Mouse (Mus musculus): ENCODE data around the gene Fam234b. TPM values are rescaled to one million over a fixed set of nuclear protein-coding genes. Genes with fewer than 3 reads are reported as not detected.

The Fam234b gene
- total and polyA plus RNA-seq, 3 experiments: 7.5 to 37.3 (median 18.3) TPM

DNA sequence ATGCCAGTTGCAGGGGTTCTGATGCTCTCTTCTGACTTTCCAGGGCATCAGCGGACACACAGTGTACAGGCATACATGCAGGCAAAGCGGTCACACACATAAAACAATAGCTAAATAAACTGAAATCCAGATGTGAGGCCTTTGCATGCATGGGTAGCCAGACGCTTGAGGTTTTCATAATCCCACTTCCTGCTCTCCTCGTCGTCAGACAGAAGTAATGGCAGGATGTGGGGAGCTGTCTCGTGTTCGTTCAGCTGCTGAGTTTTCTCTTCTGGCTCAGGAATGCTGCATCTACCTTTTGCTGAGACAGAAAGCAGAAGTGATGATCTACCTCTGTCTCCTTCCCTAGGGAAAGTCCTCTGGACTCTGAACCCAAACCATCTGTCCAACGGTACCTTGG is 20.6 kb downstream of the Fam234b start:
- no peak for ATAC-seq (ENCODE audit: extremely low read depth, insufficient number of reproducible peaks, low FRiP score, poor library complexity, severe bottlenecking)
- no peaks in the 10 kb centered on the region for H3K27me3 ChIP-seq (ENCODE audit: insufficient read depth, low read length)
- no peak for TF ChIP-seq GATA2 (IDR thresholded peaks at IDR 0.05; ENCODE audit: borderline replicate concordance, low read depth, low read length)
- TF ChIP-seq CTCF (IDR thresholded peaks at IDR 0.05; ENCODE audit: low read depth, low read length): no peak
- no peak for TF ChIP-seq POLR2AphosphoS5 (IDR thresholded peaks at IDR 0.05; ENCODE audit: insufficient replicate concordance, low read depth, low read length)
- TF ChIP-seq TAL1 (conservative IDR thresholded peaks at IDR 0.05; ENCODE audit: low read depth, low read length): no peak
- TF ChIP-seq GATA1 (IDR thresholded peaks at IDR 0.05; ENCODE audit: borderline replicate concordance, low read length): no peak
- peaks cover 2% of the 10 kb centered on the region; the same call in 1 of the 2 replicates for H3K4me1 ChIP-seq (ENCODE audit: insufficient read depth, low read depth, low read length)
- H3K36me3 ChIP-seq (replicated peaks): peaks cover 94% of the 10 kb centered on the region
- no peak for DNase-seq (ENCODE audit: low spot score)
- no peak overlapping the region for H3K4me3 ChIP-seq (ENCODE audit: low read depth, low read length)
- peaks cover 18% of the 10 kb centered on the region for H3K9me3 ChIP-seq (replicated peaks)

- no peak overlapping the region for H3K4me3 ChIP-seq (ENCODE audit: low read depth, low read length)
- peaks cover 20% of the 10 kb centered on the region for H3K9me3 ChIP-seq (replicated peaks)
- peaks cover 2% of the 10 kb centered on the region; the same call in 1 of the 2 replicates for H3K4me1 ChIP-seq (ENCODE audit: insufficient read depth, low read depth, low read length)
- H3K27me3 ChIP-seq (ENCODE audit: insufficient read depth, low read length): no peaks in the 10 kb centered on the region
- H3K36me3 ChIP-seq (replicated peaks): peaks cover 90% of the 10 kb centered on the region
- TF ChIP-seq CTCF (IDR thresholded peaks at IDR 0.05; ENCODE audit: low read depth, low read length): no peak
- no peak for TF ChIP-seq TAL1 (conservative IDR thresholded peaks at IDR 0.05; ENCODE audit: low read depth, low read length)
- no peak for TF ChIP-seq GATA2 (IDR thresholded peaks at IDR 0.05; ENCODE audit: borderline replicate concordance, low read depth, low read length)
- no peak for TF ChIP-seq POLR2AphosphoS5 (IDR thresholded peaks at IDR 0.05; ENCODE audit: insufficient replicate concordance, low read depth, low read length)
- TF ChIP-seq GATA1 (IDR thresholded peaks at IDR 0.05; ENCODE audit: borderline replicate concordance, low read length): no peak
- no peak for ATAC-seq (ENCODE audit: extremely low read depth, insufficient number of reproducible peaks, low FRiP score, poor library complexity, severe bottlenecking)
- no peak for DNase-seq (ENCODE audit: low spot score)
Observed at GRCm38 (mm10) chr6:135219916-135220315, 22.1 kb downstream of the Fam234b start.

GRCm38 (mm10) chr6:135223786-135224416 is 26.1 kb downstream of the Fam234b start:
- no peak for ATAC-seq (ENCODE audit: extremely low read depth, insufficient number of reproducible peaks, low FRiP score, poor library complexity, severe bottlenecking)
- no peak overlapping the region for H3K4me3 ChIP-seq (ENCODE audit: low read depth, low read length)
- H3K4me1 ChIP-seq (ENCODE audit: insufficient read depth, low read depth, low read length): peaks cover 4% of the 10 kb centered on the region; the same call in 1 of the 2 replicates
- H3K9me3 ChIP-seq (replicated peaks): peaks cover 19% of the 10 kb centered on the region
- H3K27me3 ChIP-seq (ENCODE audit: insufficient read depth, low read length): no peaks in the 10 kb centered on the region
- no peak for DNase-seq (ENCODE audit: low spot score)
- peaks cover 89% of the 10 kb centered on the region for H3K36me3 ChIP-seq (replicated peaks)
- no peak for TF ChIP-seq GATA1 (IDR thresholded peaks at IDR 0.05; ENCODE audit: borderline replicate concordance, low read length)
- TF ChIP-seq TAL1 (conservative IDR thresholded peaks at IDR 0.05; ENCODE audit: low read depth, low read length): no peak
- TF ChIP-seq GATA2 (IDR thresholded peaks at IDR 0.05; ENCODE audit: borderline replicate concordance, low read depth, low read length): no peak

- H3K27me3 ChIP-seq (ENCODE audit: insufficient read depth, low read length): no peaks in the 10 kb centered on the region
- peaks cover 87% of the 10 kb centered on the region for H3K36me3 ChIP-seq (replicated peaks)
- H3K9me3 ChIP-seq (replicated peaks): peaks cover 41% of the 10 kb centered on the region
- no peak overlapping the region for H3K4me3 ChIP-seq (ENCODE audit: low read depth, low read length)
- ATAC-seq (ENCODE audit: extremely low read depth, insufficient number of reproducible peaks, low FRiP score, poor library complexity, severe bottlenecking): no peak
- peaks cover 4% of the 10 kb centered on the region; the same call in 1 of the 2 replicates for H3K4me1 ChIP-seq (ENCODE audit: insufficient read depth, low read depth, low read length)
- TF ChIP-seq CTCF (IDR thresholded peaks at IDR 0.05; ENCODE audit: low read depth, low read length) (no peak), POLR2AphosphoS5 (IDR thresholded peaks at IDR 0.05; ENCODE audit: insufficient replicate concordance, low read depth, low read length) (no peak), GATA2 (IDR thresholded peaks at IDR 0.05; ENCODE audit: borderline replicate concordance, low read depth, low read length) (no peak), TAL1 (conservative IDR thresholded peaks at IDR 0.05; ENCODE audit: low read depth, low read length) (no peak), GATA1 (IDR thresholded peaks at IDR 0.05; ENCODE audit: borderline replicate concordance, low read length) (no peak)
- DNase-seq (ENCODE audit: low spot score): no peak
Observed at GRCm38 (mm10) chr6:135228465-135228941, 30.7 kb downstream of the Fam234b start.

DNA sequence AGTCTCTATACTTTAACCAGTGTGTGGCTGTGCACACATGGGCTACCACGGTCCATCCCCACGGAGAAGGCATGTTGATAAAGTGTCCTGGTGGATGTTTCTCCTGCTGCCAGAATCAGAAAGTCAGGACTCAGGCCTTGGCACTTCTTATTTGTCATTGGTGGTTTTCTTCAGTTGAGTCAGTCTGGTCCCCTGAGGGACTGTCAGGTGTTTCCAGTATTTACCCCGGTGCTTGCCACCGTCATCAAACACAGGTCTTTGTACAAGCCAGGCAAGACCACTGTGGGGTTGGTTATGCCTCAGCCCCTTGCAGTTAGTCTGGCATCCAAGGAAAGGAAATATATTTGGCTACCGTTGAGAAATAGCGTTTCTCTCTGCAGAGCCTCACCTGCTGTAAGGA is 32.8 kb downstream of the Fam234b start:
- Histone ChIP-seq H3K36me3 (replicated peaks) (peaks cover 88% of the 10 kb centered on the region), H3K4me1 (ENCODE audit: insufficient read depth, low read depth, low read length) (peaks cover 4% of the 10 kb centered on the region; the same call in 1 of the 2 replicates), H3K4me3 (ENCODE audit: low read depth, low read length) (no peak overlapping the region), H3K27me3 (ENCODE audit: insufficient read depth, low read length) (no peaks in the 10 kb centered on the region), H3K9me3 (replicated peaks) (peaks cover 38% of the 10 kb centered on the region)
- ATAC-seq (ENCODE audit: extremely low read depth, insufficient number of reproducible peaks, low FRiP score, poor library complexity, severe bottlenecking): no peak
- TF ChIP-seq POLR2AphosphoS5 (IDR thresholded peaks at IDR 0.05; ENCODE audit: insufficient replicate concordance, low read depth, low read length) (no peak), GATA1 (IDR thresholded peaks at IDR 0.05; ENCODE audit: borderline replicate concordance, low read length) (no peak), CTCF (IDR thresholded peaks at IDR 0.05; ENCODE audit: low read depth, low read length) (no peak), GATA2 (IDR thresholded peaks at IDR 0.05; ENCODE audit: borderline replicate concordance, low read depth, low read length) (no peak), TAL1 (conservative IDR thresholded peaks at IDR 0.05; ENCODE audit: low read depth, low read length) (no peak)
- no peak for DNase-seq (ENCODE audit: low spot score)

DNA sequence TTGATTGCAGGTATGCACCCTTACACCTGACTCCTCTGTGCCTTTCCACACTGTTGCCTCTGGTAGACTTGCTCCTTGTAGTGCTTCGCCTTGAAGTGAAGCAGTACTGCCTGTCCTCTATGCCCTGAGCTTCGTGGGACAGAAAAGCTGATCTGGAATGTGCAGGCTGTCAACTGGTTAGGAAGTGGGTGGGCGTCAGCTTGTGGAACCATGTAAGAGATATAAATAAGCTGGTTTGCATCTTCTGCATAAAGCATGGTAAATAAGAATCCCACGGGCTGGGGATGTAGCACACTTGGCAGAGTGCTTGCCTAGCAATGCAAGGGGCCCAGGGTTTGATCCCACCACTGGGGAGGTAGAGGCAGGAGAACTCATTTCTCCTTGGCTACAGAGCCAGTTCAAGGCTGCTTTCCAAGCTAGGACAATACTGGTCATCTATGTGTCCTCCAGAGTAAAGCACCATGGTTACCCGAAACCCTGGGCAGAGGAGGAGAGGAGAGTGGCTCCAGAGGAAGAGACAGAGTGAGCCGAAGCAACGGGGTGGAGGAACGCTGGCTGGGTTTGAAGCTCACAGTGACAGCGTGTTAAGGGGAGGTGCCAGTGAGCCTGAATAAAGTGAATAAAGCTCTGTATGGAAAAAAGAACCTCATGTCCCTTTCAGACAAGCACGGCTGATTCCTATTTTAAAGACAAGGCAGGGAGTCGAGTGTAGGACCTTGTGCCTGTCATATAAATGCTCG is 34.8 kb downstream of the Fam234b start:
- DNase-seq (ENCODE audit: low spot score) (no peak), ATAC-seq (ENCODE audit: extremely low read depth, insufficient number of reproducible peaks, low FRiP score, poor library complexity, severe bottlenecking) (no peak)
- H3K9me3 ChIP-seq (replicated peaks): peaks cover 47% of the 10 kb centered on the region
- no peak for TF ChIP-seq TAL1 (conservative IDR thresholded peaks at IDR 0.05; ENCODE audit: low read depth, low read length)
- TF ChIP-seq GATA1 (IDR thresholded peaks at IDR 0.05; ENCODE audit: borderline replicate concordance, low read length): no peak
- no peak for TF ChIP-seq GATA2 (IDR thresholded peaks at IDR 0.05; ENCODE audit: borderline replicate concordance, low read depth, low read length)
- TF ChIP-seq POLR2AphosphoS5 (IDR thresholded peaks at IDR 0.05; ENCODE audit: insufficient replicate concordance, low read depth, low read length): no peak
- no peak for TF ChIP-seq CTCF (IDR thresholded peaks at IDR 0.05; ENCODE audit: low read depth, low read length)
- H3K4me1 ChIP-seq (ENCODE audit: insufficient read depth, low read depth, low read length): peaks cover 4% of the 10 kb centered on the region; the same call in 1 of the 2 replicates
- no peak overlapping the region for H3K4me3 ChIP-seq (ENCODE audit: low read depth, low read length)
- H3K36me3 ChIP-seq (replicated peaks): peaks cover 91% of the 10 kb centered on the region
- H3K27me3 ChIP-seq (ENCODE audit: insufficient read depth, low read length): no peaks in the 10 kb centered on the region

Data from G1E (cell line).